ENCODE assay signal across 21 mouse cellular contexts in genomic region chr13:8943828-8944227, GRCm38 (mm10). TPM values are rescaled to one million over a fixed set of nuclear protein-coding genes. Genes with fewer than 3 reads are reported as not detected.
"Had no signal": no experiment of that assay in that cellular context is flagged by ENCODE, and none has a peak within 500 bp of the region (broad histone marks: within the 10 kb centered on the region; RNA-seq: fewer than 3 reads in every experiment).

No protein-coding gene starts in this region.

RNA-seq across cellular contexts. Expression of gene Gm9745, which starts 4.2 kb away (rescaled TPM):
- total RNA-seq: layer of hippocampus, adult 8-10 months; layer of hippocampus, postnatal 10 days; layer of hippocampus, postnatal 36 days; left cerebral cortex, adult 2 months; left cerebral cortex, postnatal 10 days; midbrain, postnatal 0 days had no signal
- polyA plus RNA-seq: intestine, postnatal 0 days; kidney, adult 2 months; kidney, embryonic 15.5 days; limb, embryonic 12.5 days; limb, embryonic 15.5 days; lung, embryonic 15.5 days; midbrain, embryonic 14.5 days; midbrain, postnatal 0 days; neural tube, embryonic 11.5 days; neural tube, embryonic 14.5 days; small intestine, adult 2 months; spleen, adult 2 months; stomach, embryonic 16.5 days; testis, adult 2 months; urinary bladder, adult 2 months had no signal

RNA-seq across cellular contexts. Expression of gene Idi2, which starts 8.8 kb away (rescaled TPM):
- total RNA-seq: layer of hippocampus, adult 8-10 months; layer of hippocampus, postnatal 10 days; layer of hippocampus, postnatal 36 days; left cerebral cortex, adult 2 months; left cerebral cortex, postnatal 36 days; midbrain, postnatal 0 days had no signal
- polyA plus RNA-seq: intestine, postnatal 0 days; kidney, adult 2 months; kidney, embryonic 15.5 days; limb, embryonic 12.5 days; midbrain, postnatal 0 days; neural tube, embryonic 11.5 days; small intestine, adult 2 months; spleen, adult 2 months; stomach, embryonic 16.5 days; testis, adult 2 months; urinary bladder, adult 2 months had no signal
